Mouse (Mus musculus) frontal cortex, adult 2 months (tissue): ENCODE measurements around the gene Wdr75. TPM values are rescaled to one million over a fixed set of nuclear protein-coding genes. Genes with fewer than 3 reads are reported as not detected.

Experiments used
- DNase-seq, 2 experiments: peaks; one replicate each; pipeline ENCODE4 v3.0.0; 2022; ENCODE audit warnings: low spot score in 1 of 2; ENCODE audit errors: extremely low spot score in 1 of 2
- polyA plus RNA-seq: library from polyadenylated mRNA; depleted of rRNA; stranded (reverse); fragments of >200 nt; gene quantifications from 2 replicates; pipeline ENCODE4 v1.2.3, GENCODE M21; 2012; rRNA removed

Gene Wdr75
- polyA plus RNA-seq, 1 experiment, result 40.4 TPM

DNA sequence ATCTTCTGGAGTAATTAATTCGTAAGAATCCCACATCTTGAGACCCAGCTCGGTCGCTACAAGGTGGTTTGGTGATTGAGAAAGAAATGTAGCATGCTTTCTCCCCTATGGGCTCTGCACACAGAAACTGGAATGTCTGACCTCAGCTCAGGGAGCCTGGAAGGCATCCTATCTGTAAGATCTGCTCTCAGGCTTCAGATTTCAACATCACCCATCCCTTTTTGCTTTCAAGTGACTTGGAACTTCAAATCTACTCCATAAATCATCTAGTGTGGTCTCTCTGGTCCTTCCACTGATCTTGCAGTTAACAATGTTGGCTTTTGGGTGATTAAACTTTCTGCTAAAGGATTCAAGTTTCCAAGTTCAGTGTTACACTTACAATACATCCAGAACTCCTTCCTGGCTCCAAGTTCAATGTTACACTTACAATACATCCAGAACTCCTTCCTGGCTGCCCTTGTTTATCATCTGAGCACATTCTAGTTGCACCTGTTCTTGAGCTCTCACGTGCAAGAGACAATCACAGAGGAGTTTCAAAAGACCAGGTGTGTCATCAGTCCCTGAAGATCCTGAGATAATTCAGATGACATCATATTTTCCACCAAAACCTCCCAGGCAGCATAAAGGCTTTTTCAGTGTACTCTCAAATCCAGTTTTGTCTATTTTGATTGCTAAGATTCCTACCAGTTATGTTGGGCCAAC lies 40.5 kb downstream of the Wdr75 start:
- DNase-seq, result no peak

DNA sequence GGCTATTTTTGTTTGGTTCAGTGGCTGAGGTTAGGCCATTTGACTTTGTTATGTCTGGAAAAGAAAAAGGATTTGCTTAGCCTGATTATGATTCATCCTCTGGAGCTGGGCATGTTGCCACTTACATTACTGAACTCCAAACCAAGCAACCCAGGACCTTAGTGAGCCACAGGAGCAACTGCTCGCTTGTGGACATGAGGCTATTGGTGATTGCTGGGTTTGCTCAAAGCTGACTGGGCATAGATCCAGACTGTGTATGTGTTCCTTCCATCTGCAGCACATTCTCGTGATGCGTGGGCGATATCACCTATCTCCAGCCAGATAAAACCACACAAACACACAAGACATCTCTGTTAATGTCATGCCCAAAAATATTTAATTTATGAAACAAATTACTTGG lies 42.8 kb downstream of the Wdr75 start:
- peak; percentile 23 to 54 for DNase-seq

DNA sequence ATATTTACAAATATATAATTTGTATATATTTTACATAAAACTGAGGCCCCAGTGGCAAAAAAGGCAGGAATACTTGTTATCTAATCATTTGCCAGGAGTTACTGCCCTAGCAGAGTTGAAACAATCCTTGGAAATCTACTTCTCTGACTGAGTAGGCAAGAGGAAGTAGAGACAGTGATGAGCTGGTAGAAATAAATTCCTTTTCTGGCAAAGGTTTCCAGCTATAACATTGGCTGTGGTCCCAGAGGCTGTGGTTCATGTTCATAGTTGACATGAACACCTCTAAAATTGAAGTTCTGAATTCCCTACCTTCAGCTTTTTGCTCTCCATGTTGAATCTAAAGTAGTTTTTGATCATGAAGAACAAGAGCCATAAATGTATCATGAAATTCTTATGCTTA lies 43.3 kb downstream of the Wdr75 start:
- peak in 1 of 2 experiments; percentile 18 for DNase-seq

DNA sequence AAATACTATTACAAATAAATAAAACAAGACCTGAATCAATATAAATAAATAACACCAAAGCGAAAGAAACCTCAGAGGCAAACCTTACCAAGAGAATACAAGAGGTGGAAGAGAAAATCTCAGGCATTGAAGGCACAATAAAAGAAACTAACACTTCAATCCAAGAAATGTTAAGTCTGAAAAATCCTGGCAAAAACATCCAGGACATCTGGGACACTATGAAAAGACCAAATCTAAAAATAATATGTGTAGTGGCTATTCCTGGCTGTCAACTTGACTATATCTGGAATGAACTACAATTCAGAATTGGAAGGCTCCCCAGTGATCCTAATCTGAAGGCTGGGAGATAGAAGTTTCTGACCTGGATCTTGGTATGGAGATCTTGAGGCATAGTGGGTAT lies 50.5 kb downstream of the Wdr75 start:
- peak in 1 of 2 experiments; percentile 30 for DNase-seq

DNA sequence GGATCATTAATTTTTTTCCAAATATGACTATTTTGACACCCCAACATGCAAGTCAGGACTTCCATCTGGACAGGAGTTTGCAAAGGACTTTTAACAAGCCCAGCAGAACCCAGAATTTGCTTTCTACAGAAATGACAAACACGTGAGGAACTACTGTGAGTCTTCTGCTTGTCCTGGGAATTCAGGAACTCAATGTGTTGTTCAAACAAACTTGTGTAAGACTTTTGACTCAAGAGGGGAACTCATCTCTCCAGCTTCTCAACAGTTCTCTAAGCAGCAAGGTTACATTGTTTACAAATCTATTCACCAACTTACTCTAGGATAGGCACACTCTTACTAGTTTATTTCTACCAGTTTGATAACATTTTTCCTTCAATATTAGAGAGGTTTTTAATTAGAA lies 63.1 kb downstream of the Wdr75 start:
- DNase-seq, result no peak

DNA sequence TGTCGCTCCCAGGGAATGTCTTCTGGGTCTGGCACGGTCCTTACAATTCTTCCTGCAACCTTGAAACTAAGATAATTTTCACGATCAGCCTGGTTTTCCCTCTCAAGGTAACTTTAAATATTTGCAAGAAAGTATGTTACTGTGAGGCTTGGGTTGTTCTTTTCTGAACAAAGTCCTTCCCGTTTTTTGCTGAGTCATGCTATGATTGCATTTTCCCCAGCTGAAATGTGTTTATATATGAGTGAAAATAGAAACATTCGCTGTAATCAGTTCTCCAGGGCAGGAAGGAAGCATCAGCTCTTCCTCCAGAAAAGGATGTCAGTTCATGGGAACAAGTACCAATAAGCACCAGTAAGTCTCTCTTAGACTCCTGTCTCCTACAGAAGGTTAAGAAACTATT lies 65.4 kb downstream of the Wdr75 start:
- DNase-seq, result peak in 1 of 2 experiments; percentile 13

DNA sequence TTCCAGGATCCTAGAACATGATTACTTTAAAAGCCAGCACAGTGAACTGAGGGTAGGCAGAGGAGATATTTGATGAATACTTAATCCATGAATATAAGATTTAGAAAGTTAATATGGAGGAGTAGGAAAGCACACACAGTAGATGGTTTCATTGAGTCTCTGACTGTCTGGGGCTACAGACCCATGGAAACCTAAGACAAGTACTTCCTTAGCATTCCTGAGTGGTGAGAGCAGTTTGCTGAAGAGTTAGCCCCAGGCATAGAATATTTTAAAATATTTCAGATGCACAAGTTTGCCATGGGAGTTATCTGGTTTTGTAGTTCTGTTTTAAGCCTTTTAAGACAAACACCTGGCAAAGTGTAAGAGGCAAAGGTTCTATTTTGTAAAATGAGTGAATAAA lies 66.2 kb downstream of the Wdr75 start:
- no peak for DNase-seq

DNA sequence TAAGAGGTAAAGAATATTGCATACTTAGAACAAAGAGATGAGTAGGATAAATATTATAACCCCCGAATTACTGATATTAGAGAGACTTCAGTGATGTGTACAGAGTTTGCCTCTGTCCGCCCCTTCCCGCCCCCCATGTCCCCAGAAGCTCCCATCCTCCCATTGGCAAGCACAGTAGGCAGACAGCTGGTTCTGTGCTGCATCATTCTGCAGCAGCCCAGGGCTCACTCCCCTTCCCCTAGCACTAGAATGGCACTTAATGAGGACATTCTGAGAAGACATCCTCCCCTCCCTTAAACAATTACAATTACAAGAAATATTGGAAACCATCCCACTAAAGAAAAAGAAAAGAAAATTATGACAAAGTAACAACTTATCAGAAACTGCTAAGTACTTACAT lies 68.7 kb downstream of the Wdr75 start:
- DNase-seq, result no peak

DNA sequence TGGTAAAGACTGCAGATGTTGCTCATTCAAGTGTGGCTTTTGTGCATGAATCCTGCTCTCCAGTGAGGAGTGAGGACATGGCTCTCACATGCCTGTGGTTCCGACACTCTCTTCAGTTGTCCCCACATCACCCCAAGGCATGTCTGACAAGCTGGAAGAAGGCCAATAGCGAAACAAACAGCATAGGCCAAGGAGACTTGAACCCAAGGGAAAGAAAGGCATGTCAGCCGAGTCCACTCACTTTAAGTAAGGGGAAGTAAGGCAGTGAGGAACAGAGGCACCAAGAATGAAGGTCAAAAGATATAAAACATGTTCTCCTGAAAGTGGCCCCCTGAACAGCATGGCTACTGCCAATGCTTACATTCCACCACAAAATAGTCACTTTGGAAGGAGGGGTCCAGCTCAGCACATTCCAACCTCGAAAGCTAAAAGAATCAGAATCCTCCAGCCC lies 69.6 kb downstream of the Wdr75 start:
- DNase-seq, result no peak

DNA sequence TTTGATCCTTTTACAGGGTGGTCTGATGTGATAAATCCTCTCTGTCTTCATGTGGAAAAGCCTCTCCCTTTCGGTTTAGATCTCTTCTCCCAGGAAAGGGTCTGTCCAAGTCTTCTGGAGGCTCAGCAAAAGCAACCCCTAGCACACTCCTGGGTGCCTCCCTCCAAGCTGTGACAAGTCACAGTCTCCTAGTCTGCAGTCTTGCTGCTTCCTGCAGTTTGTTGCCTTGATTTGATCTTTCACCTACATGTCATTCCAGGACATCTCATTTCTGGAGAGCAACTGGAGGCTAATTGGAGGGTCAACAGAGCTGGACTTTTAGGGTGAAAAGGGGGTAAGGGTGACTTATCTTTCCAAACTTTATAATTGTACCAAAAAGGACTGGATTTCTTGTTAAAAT lies 70.3 kb downstream of the Wdr75 start:
- DNase-seq, result no peak

DNA sequence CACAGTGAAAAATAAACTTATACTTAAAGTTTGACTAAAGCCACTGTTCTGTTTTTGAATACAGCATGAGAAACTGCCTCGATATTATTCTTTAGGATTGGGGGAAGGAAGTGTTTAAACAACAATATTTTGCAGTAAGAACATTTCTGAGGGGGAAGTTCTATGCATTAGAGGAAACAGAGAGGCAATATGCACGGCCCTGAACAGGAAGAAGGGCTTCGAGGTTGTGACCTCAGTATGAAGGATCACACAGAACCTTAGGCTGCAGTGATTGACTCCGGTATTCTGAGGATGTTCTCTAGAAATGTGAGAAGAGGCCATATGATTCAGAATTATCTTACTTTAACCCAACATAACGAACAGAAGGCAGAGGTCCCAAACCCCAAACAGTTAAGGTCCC lies 70.8 kb downstream of the Wdr75 start:
- no peak for DNase-seq

DNA sequence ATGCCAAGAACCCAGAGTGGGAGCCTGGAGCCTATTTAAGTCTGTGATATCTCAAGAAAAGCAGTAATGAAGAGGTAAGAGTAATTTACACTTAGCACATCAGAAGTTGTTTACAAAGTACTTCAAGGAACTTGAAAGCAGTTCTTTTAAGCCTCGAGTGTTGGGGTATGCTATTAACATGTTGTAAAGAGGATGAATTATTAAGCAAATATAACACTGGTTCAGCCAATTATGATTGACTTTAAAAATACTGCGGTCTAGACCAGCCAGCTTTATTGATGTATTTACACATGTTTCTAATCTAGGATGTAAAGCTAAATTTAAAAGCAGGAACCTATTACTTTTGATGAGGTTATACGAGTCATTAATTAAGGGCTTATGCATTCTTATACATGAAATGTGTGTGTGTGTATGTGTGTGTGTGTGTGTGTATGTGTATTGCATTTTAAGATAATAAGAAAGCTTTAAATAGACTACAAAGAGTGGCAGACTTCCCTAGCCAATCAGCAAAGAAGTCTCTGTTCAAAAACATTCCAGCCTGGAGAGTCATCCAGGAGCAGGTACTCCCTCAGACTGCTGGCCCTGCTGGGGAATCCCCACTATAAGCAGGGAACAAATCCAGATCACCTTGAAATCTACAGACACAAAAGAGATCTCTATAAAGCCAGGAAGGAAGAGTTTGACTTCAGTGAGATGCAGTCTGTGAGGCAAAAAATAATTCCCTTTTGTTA lies 71.5 kb downstream of the Wdr75 start:
- no peak for DNase-seq

DNA sequence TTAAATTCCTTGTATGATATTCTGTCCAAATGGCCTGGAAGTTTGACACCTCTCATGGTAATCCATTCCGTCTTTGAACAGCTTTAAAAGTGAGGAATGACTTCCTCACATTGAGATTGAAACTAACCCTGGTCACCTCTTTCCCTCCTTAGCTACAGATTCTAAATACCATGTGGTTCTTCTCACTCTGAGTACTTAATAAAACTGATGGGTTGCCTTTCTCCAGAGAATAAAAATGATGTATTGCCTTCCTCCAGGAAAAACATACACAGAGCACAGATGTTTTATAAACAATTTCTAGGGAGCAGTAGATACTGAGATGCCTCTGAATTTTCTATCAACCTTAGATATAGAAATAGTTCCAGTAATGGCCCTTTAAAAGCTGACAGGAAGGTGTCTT lies 73.1 kb downstream of the Wdr75 start:
- DNase-seq, result no peak

DNA sequence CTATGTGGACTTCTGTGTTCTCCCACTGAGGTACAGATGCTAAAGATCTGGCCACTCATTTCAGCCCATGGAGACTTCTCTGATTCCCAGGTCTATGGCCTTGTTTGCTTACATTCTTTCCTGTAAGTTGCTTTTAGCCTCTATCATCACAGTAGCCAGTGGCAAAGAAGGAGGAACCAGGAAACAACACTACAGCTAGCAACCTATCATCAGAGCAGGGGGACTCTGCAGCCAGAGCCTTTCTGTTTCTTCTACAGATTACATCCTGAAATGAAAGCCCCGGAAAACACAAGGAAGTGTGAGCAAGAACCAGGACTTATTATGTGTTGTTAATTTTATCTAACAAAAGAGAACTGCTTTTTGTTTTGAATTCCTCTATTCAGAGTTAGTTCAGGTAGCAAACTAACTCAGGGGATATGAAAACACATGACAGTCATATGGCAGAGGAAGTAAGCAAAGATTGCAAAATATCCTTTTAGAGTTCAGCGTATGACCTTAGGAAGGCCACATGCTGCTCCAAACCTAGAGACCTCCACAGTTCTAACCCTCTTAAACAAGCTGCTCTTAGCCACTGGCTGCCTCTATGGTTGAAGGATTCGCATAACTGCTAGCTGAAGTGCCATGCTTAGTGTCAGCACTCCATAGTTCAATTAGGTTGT lies 73.6 kb downstream of the Wdr75 start:
- no peak for DNase-seq

Other genes with a start within 250 kb of the Wdr75 start
- not detected in 2 replicates for gene Gm5269, start 95.1 kb downstream of the Wdr75 start, polyA plus RNA-seq
- 10.3 and 14.0 TPM in 2 replicates for gene Slc40a1, start 131.4 kb downstream of the Wdr75 start, polyA plus RNA-seq